Mouse (Mus musculus) hindbrain, embryonic 12.5 days (tissue): Measurements from ENCODE around the gene Gnpat. TPM values are rescaled to one million over a fixed set of nuclear protein-coding genes. Genes with fewer than 3 reads are reported as not detected.

Experiments
- ATAC-seq: fragments of 200-750 bp; cut with Nextera tagmentation; 2 replicates; pipeline ENCODE4 v1.8.0; 2017; ENCODE audit warnings: moderate TSS enrichment; ENCODE audit not compliant: low FRiP score
- H3K27ac ChIP-seq: fragments of 300-500 bp; sonication (generic); 2 replicates; pipeline ENCODE4 v1.5.1; 2016; ENCODE audit warnings: mild to moderate bottlenecking
- H3K27me3 ChIP-seq: fragments of 300-500 bp; sonication (generic); 2 replicates; pipeline ENCODE4 v1.6.1; 2016; ENCODE audit warnings: mild to moderate bottlenecking
- H3K36me3 ChIP-seq: fragments of 300-500 bp; sonication (generic); 2 replicates; pipeline ENCODE4 v1.6.1; 2016; ENCODE audit warnings: mild to moderate bottlenecking
- H3K4me1 ChIP-seq: fragments of 300-500 bp; sonication (generic); 2 replicates; pipeline ENCODE4 v1.6.1; 2016
- H3K4me2 ChIP-seq: fragments of 300-500 bp; sonication (generic); replicated peaks from 2 replicates; pipeline ENCODE4 v1.6.1; 2016; ENCODE audit warnings: mild to moderate bottlenecking
- H3K4me3 ChIP-seq: fragments of 300-500 bp; sonication (generic); 2 replicates; pipeline ENCODE4 v1.5.1; 2016; ENCODE audit warnings: mild to moderate bottlenecking
- H3K9ac ChIP-seq: fragments of 300-500 bp; sonication (generic); 2 replicates; pipeline ENCODE4 v1.6.1; 2016; ENCODE audit warnings: mild to moderate bottlenecking, moderate library complexity
- H3K9me3 ChIP-seq: fragments of 300-500 bp; sonication (generic); replicated peaks from 2 replicates; pipeline ENCODE4 v1.6.1; 2016; ENCODE audit warnings: mild to moderate bottlenecking
- WGBS: fragments of 180-500 bp; shearing (Covaris S2); methylation state at CpG from one replicate; pipeline ENCODE4 v1.1.7; 2016; 5-methylcytosine and 5-hydroxymethylcytosine counted together
- polyA plus RNA-seq: library from polyadenylated mRNA; unstranded; fragments of >200 nt; fragmentation: Nextera tagmentation; extraction: Ambion mirVana; gene quantifications from 2 replicates; pipeline ENCODE4 v1.2.1, GENCODE M21; 2016

The Gnpat gene
- polyA plus RNA-seq, 1 experiment from 2014 or later, result 103 TPM

- no peak overlapping the region for H3K9ac ChIP-seq
- H3K36me3 ChIP-seq, result peaks cover 84% of the 10 kb centered on the region
- H3K4me3 ChIP-seq, result no peak overlapping the region
- no peak for ATAC-seq
- 0 out of 2 replicates have a peak, but pooled peaks cover 3% of the 10 kb centered on the region for H3K4me1 ChIP-seq
- H3K9me3 ChIP-seq, result no peaks in the 10 kb centered on the region
- no peak overlapping the region for H3K4me2 ChIP-seq
- no peaks in the 10 kb centered on the region for H3K27me3 ChIP-seq
- H3K27ac ChIP-seq, result no peak overlapping the region
- 96% methylated on average over 5 of the region's 5 CpGs for WGBS
Observed at GRCm38 (mm10) chr8:124888385-124888784, 25.6 kb downstream of the Gnpat start.

GRCm38 (mm10) chr8:124892596-124892995 is 29.8 kb downstream of the Gnpat start:
- no peak overlapping the region for H3K4me2 ChIP-seq
- peaks cover 28% of the 10 kb centered on the region for H3K4me1 ChIP-seq
- ATAC-seq, result no peak
- H3K27me3 ChIP-seq, result no peaks in the 10 kb centered on the region
- 75% methylated on average over 3 of the region's 3 CpGs for WGBS
- no peaks in the 10 kb centered on the region for H3K9me3 ChIP-seq
- H3K36me3 ChIP-seq, result peaks cover 68% of the 10 kb centered on the region
- H3K27ac ChIP-seq, result no peak overlapping the region
- no peak overlapping the region for H3K9ac ChIP-seq
- no peak overlapping the region for H3K4me3 ChIP-seq

GRCm38 (mm10) chr8:124896010-124896631 is 33.3 kb downstream of the Gnpat start:
- no peaks in the 10 kb centered on the region for H3K9me3 ChIP-seq
- WGBS, result 89% methylated on average over 26 of the region's 26 CpGs

GRCm38 (mm10) chr8:124896632-124897385 is 34.0 kb downstream of the Gnpat start:
- H3K27ac ChIP-seq, result peak overlapping the region; percentile 84
- WGBS, result 3% methylated on average over 51 of the region's 60 CpGs
- no peaks in the 10 kb centered on the region for H3K9me3 ChIP-seq
- ATAC-seq, result peak; percentile 60
- H3K27me3 ChIP-seq, result no peaks in the 10 kb centered on the region
- H3K36me3 ChIP-seq, result peaks cover 47% of the 10 kb centered on the region
- H3K9ac ChIP-seq, result peak overlapping the region; percentile 91
- peak overlapping the region; percentile 95 for H3K4me2 ChIP-seq
- H3K4me1 ChIP-seq, result peaks cover 36% of the 10 kb centered on the region
- H3K4me3 ChIP-seq, result peak overlapping the region; percentile 91

More at GRCm38 (mm10) chr8:124896010-124896631, 33.3 kb downstream of the Gnpat start:
- no peaks in the 10 kb centered on the region for H3K27me3 ChIP-seq
- peak overlapping the region; percentile 95 for H3K4me2 ChIP-seq
- peaks cover 36% of the 10 kb centered on the region for H3K4me1 ChIP-seq
- H3K27ac ChIP-seq, result 0 out of 2 replicates have a peak overlapping the region, but pooled peaks have one; percentile 84
- H3K9ac ChIP-seq, result peak overlapping the region; percentile 91
- no peak for ATAC-seq
- peak overlapping the region; percentile 91 for H3K4me3 ChIP-seq
- peaks cover 45% of the 10 kb centered on the region for H3K36me3 ChIP-seq

- peak; percentile 82 for ATAC-seq
- peaks cover 54% of the 10 kb centered on the region for H3K36me3 ChIP-seq
- under 1% methylated on average over 114 of the region's 114 CpGs for WGBS
- H3K4me1 ChIP-seq, result peaks cover 36% of the 10 kb centered on the region
- peak within 1 kb of the TSS; percentile 84 for H3K27ac ChIP-seq
- peak within 1 kb of the TSS; percentile 95 for H3K4me2 ChIP-seq
- no peaks in the 10 kb centered on the region for H3K9me3 ChIP-seq
- no peaks in the 10 kb centered on the region for H3K27me3 ChIP-seq
- H3K4me3 ChIP-seq, result peak within 1 kb of the TSS; percentile 91
- peak within 1 kb of the TSS; percentile 91 for H3K9ac ChIP-seq
Observed at GRCm38 (mm10) chr8:124897386-124898250, 34.8 kb downstream of the Gnpat start, which contains the start of the genes Exoc8 and Sprtn. Gene Exoc8 (minus strand): TSS chr8:124897705. Gene Sprtn (plus strand): TSS chr8:124897886.

GRCm38 (mm10) chr8:124898251-124898905 is 35.5 kb downstream of the Gnpat start:
- H3K4me2 ChIP-seq, result peak overlapping the region; percentile 95
- H3K9me3 ChIP-seq, result no peaks in the 10 kb centered on the region
- peak overlapping the region; percentile 84 for H3K27ac ChIP-seq
- H3K4me1 ChIP-seq, result peaks cover 33% of the 10 kb centered on the region
- peaks cover 55% of the 10 kb centered on the region for H3K36me3 ChIP-seq
- H3K27me3 ChIP-seq, result no peaks in the 10 kb centered on the region
- peak overlapping the region; percentile 91 for H3K9ac ChIP-seq
- peak overlapping the region; percentile 91 for H3K4me3 ChIP-seq
- 8% methylated on average over 31 of the region's 31 CpGs for WGBS
- 0 out of 2 replicates have a peak, but pooled peaks have one; percentile 1 for ATAC-seq

GRCm38 (mm10) chr8:124903198-124903597 is 40.4 kb downstream of the Gnpat start:
- WGBS, result 97% methylated on average over 15 of the region's 15 CpGs
- H3K36me3 ChIP-seq, result peaks cover 60% of the 10 kb centered on the region
- no peaks in the 10 kb centered on the region for H3K27me3 ChIP-seq
- peaks cover 8% of the 10 kb centered on the region for H3K4me1 ChIP-seq
- H3K4me2 ChIP-seq, result no peak overlapping the region
- no peak overlapping the region for H3K9ac ChIP-seq
- ATAC-seq, result no peak
- no peaks in the 10 kb centered on the region for H3K9me3 ChIP-seq
- H3K27ac ChIP-seq, result no peak overlapping the region
- no peak overlapping the region for H3K4me3 ChIP-seq

GRCm38 (mm10) chr8:124905482-124905881 is 42.6 kb downstream of the Gnpat start:
- Histone ChIP-seq H3K27ac (no peak overlapping the region), H3K4me2 (no peak overlapping the region), H3K4me3 (no peak overlapping the region), H3K36me3 (peaks cover 76% of the 10 kb centered on the region), H3K9ac (no peak overlapping the region), H3K4me1 (no peaks in the 10 kb centered on the region), H3K9me3 (no peaks in the 10 kb centered on the region), H3K27me3 (no peaks in the 10 kb centered on the region)
- no peak for ATAC-seq
- 96% methylated on average over 2 of the region's 2 CpGs for WGBS

- no peak overlapping the region for H3K9ac ChIP-seq
- H3K9me3 ChIP-seq, result no peaks in the 10 kb centered on the region
- no peaks in the 10 kb centered on the region for H3K4me1 ChIP-seq
- H3K4me3 ChIP-seq, result no peak overlapping the region
- ATAC-seq, result no peak
- 87% methylated on average over 16 of the region's 16 CpGs for WGBS
- H3K4me2 ChIP-seq, result no peak overlapping the region
- no peaks in the 10 kb centered on the region for H3K27me3 ChIP-seq
- H3K27ac ChIP-seq, result no peak overlapping the region
- H3K36me3 ChIP-seq, result peaks cover 84% of the 10 kb centered on the region
Observed at GRCm38 (mm10) chr8:124909936-124910335, 47.1 kb downstream of the Gnpat start.

- 86% methylated on average over 10 of the region's 10 CpGs for WGBS
Observed at GRCm38 (mm10) chr8:124910349-124910748, 47.5 kb downstream of the Gnpat start.

GRCm38 (mm10) chr8:124911938-124912872 is 49.4 kb downstream of the Gnpat start:
- no peak overlapping the region for H3K4me3 ChIP-seq
- no peak overlapping the region for H3K27ac ChIP-seq
- 78% methylated on average over 17 of the region's 17 CpGs for WGBS
- H3K36me3 ChIP-seq, result peaks cover 78% of the 10 kb centered on the region
- H3K27me3 ChIP-seq, result no peaks in the 10 kb centered on the region
- H3K9me3 ChIP-seq, result no peaks in the 10 kb centered on the region
- H3K9ac ChIP-seq, result no peak overlapping the region
- no peak for ATAC-seq
- H3K4me2 ChIP-seq, result no peak overlapping the region
- no peaks in the 10 kb centered on the region for H3K4me1 ChIP-seq

More at GRCm38 (mm10) chr8:124910349-124910748, 47.5 kb downstream of the Gnpat start:
- H3K9ac ChIP-seq, result no peak overlapping the region
- H3K36me3 ChIP-seq, result peaks cover 87% of the 10 kb centered on the region
- H3K4me1 ChIP-seq, result no peaks in the 10 kb centered on the region
- H3K27ac ChIP-seq, result no peak overlapping the region
- H3K9me3 ChIP-seq, result no peaks in the 10 kb centered on the region
- no peak overlapping the region for H3K4me3 ChIP-seq
- no peaks in the 10 kb centered on the region for H3K27me3 ChIP-seq
- ATAC-seq, result no peak
- no peak overlapping the region for H3K4me2 ChIP-seq
